Mouse (Mus musculus) frontal cortex, postnatal 25 days (tissue): ENCODE results near the gene Larp1b.
"Not testable (repeated sequence)": the region's sequence is repeated elsewhere in the genome, so short reads cannot be mapped to it uniquely, and the experiment has no call there.

Experiments
- DNase-seq, 2 experiments: peaks; one replicate each; pipeline ENCODE4 v3.0.0; 2022; ENCODE audit warnings: low spot score in 2 of 2

Gene Larp1b

DNA sequence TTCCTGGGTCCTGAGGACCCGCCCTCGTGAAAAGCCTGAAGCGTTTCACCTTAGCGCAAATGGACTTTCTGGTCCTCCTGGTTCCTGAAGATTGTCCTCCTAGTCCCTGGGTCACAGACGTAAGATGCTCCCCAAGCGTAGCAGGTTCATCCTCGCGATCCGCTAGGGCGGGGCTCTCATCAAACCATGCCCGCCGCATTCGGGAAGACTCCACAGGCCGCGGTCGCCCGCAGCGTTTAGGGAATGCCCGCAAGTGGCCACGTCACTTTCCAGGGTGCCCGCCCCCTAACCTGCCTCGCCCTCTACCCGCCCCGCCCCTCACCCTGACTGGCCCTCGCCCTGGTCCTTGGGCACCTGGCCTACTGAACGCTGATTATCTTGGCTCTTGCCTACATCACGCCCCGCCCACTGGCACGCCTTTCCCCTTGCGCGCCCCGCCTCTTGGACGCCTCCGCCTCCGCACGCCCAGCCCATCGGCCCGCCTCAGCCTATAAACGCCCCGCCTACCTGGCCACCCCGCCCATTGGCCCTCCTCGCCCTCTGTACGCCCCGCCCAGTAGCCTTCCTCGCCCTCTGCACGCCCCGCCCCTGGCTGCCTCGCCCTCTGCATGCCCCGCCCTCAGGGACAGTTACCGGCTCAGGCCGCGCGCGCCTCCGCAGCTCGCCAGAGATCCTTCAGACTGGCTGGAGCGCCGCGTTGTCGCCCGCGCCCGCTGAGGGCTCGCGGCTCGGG is at the start of gene Larp1b:
TSS of gene Larp1b (plus strand) at position 659 of the 733 bp plus-strand sequence.
- DNase-seq: peak; percentile 96 to 98

DNA sequence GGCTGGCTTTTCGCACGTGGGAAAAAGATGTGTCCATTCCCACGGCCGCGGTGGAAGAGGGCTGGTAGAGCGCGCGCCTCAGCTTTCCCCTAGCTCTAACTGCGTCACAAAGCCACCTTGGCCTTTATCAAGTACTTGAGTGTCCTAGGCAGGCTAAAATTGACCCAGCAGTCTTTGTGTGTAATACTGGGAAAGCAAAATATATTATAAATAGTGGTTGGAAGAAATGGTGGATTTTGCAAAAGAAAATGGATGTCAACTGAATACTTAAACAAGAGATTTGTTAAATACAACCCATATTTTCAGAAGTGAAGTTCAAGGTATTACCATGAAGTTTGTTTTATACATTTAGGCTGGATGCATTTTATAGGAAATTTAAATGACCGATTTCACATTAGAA is 47.2 kb upstream of the Larp1b start, which contains the start of gene 1700034I23Rik:
TSS of gene 1700034I23Rik (minus strand) at position 101 of the 400 bp plus-strand sequence.
- DNase-seq: not testable (repeated sequence)

- DNase-seq: no peak
These were observed 11.4 kb upstream of the Larp1b start for GRCm38 (mm10) chr3:40938189-40938588.

DNA sequence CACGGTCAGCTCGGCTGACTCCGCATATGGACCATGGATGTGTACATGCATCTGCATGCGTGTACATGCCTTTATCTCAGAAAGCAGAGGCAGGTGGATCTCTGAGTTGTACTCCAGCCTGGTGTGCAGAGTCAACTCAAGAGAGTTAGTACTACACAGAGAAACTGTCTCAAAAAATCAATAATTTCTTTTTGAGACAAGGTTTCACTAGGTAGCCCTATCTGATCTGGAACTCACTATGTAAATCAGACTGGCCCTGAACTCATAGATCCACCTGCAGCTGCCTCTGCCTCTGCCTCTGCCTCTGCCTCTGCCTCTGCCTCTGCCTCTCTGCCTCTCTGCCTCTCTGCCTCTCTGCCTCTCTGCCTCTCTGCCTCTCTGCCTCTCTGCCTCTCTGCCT is 11.0 kb upstream of the Larp1b start:
- DNase-seq: no peak

- DNase-seq: no peak
These were observed 10.6 kb upstream of the Larp1b start for GRCm38 (mm10) chr3:40939019-40939418.

- peak in 1 of 2 experiments; percentile 11 for DNase-seq
These were observed 424 bp downstream of the Larp1b start for GRCm38 (mm10) chr3:40949903-40950600.

GRCm38 (mm10) chr3:40950601-40951201 is 1.1 kb downstream of the Larp1b start:
- DNase-seq: peak; percentile 17 to 20

- DNase-seq: no peak
These were observed 1.7 kb downstream of the Larp1b start for GRCm38 (mm10) chr3:40951365-40951764.

DNA sequence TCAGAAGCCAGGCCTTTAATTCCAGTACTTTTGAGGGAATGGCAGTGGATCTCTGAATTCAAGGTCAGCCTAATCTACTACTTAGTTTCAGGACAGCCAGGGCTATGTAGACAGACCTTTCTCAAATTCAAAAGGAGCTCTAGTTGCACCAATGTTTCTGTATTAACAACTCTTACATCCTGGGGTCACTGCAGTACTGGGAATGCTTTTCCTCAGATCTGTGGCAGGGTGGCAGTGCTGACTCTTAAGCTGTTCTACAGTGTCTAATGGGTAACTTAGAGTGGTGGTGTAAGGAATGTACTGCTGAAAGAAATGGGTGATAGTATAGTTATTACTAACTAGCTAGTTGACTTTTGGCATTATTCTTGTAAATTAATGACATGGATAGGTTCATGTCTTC is 3.0 kb downstream of the Larp1b start:
- no peak for DNase-seq

DNA sequence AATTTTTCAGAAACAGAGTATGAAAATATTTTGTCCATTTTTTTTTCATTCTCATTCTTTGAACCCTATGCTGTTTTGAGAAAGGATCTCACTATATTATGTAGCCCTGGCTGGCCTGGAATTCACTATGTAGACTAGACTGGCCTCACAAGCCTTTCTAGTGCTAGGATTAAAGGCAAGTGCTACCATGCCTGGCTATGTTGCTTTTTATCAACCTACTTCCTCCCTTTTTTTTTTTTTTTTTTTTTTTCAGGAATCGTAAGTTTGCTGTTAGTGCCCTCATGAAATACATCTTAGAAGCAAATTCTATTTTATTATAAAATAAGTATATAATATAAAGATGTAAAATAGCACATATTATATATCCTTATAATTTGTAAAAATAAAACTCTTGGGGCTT is 5.2 kb downstream of the Larp1b start:
- DNase-seq: no peak

- no peak for DNase-seq
These were observed 9.2 kb downstream of the Larp1b start for GRCm38 (mm10) chr3:40958831-40959230.

DNA sequence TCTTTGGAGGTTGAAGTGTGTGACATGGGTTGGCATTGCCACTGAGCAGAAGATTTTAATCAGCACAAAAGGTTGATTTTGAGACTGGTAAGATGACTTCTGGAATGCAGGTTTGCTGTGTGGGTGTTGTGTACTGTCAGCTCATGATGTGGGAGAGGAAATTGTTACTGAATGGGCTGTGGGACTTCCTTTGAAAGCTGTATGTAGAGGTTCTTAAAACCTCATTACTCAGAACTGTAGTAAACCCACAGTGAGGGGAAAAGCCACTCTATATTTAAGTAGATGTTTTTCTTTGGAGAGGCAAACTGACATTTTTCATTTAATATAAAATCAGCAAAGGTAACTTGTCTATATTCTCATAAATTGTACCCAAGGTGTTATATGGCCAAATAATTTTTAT is 31.1 kb downstream of the Larp1b start:
- DNase-seq: no peak

DNA sequence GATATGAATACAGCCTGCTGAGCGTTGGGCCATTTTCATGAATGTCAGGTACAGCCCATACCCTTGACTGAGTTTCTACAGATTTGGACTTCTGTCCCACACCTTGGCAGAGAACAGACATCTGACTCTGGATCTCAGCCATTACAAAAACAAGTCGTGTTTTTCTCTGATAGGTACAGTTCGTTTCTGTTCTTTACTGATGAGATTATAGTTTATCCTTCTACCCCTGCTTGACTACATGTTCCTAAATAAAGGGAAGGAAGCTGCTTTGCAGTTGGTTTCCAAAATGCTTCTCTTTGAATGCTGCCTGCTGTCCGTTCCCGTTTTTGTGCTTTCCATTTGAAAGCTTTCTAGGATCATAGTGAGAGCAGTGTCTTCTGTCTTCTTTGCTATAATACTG is 37.9 kb downstream of the Larp1b start:
- no peak for DNase-seq

- DNase-seq: no peak
These were observed 39.1 kb downstream of the Larp1b start for GRCm38 (mm10) chr3:40988722-40989121.

DNA sequence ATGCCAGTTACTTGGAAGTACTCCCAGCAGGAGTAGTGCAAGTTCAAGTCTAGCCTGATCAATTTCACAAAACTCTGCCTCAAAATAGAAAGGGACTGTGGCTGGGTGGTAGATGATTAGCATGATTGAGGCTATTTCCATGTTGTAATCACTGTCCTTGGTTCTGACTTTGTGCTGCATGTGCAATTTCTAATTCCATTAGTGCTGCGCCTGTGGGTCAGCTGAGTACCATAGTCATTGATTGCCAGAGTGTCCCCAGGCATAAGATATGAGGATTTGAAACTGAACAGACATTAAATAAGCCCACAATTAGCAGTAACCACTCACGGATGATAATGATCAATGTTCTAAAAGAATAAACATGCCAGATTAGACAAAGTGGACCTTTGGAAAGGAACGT is 41.9 kb downstream of the Larp1b start:
- DNase-seq: no peak

DNA sequence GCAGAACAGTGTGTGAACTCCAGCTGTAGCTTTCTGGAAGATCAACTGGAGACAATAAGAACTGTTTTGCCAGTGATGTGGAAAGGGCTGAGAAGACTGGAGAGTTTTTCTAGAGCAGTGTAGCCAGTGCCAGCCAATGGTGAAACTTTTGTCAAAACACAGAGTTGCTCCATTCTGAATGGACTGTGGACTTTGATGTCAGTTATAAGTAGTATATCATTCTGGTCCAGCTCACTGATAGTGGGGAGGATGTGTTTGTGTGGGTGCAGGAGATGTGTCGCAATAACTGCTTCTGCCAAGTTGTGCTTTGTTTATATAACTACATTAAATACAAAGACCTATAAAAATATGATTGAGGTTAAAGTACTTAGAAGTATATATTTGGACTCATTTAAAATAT is 45.5 kb downstream of the Larp1b start:
- no peak for DNase-seq

DNA sequence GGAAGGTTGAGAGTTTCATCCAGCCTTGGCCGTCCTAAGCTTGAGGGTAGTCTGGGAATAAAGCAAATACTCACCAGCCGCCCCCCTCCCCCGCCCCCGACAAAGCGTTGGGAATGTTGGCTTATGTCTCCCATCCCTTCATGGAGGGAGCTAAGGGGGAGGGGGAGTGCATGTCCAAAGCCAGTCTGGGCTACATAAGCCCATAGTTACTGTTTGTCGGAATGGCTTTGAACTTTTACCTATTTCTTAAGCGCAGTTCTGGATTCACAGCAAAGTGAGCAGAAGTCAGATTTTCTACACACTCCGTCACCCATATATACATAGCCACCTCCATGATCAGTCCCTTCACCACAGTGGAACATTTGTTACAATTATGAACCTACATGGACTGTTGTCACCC is 59.7 kb downstream of the Larp1b start:
- no peak for DNase-seq

- no peak for DNase-seq
These were observed 60.4 kb downstream of the Larp1b start for GRCm38 (mm10) chr3:41009990-41010389.

DNA sequence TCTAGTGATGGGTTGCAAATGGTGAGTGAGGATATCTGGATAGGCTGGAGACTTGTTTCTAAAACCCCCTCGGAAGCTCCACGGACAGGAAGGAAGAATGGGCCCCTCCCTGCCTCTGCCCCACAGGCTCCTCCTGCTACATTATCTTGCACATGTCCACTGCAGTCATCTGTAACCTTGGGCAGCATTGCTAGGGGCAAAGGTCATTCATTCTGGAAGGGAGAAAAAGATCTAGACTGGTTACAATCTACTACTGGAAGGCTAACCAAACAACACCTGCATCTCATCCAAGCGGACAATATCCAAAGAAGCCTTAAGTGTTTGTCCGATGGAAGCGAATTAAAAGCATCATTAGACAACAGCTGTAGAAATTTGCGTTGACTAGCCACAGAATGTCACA is 61.1 kb downstream of the Larp1b start:
- no peak for DNase-seq

GRCm38 (mm10) chr3:41012451-41012850 is 62.8 kb downstream of the Larp1b start:
- DNase-seq: no peak

GRCm38 (mm10) chr3:41014946-41015345 is 65.3 kb downstream of the Larp1b start:
- no peak for DNase-seq

DNA sequence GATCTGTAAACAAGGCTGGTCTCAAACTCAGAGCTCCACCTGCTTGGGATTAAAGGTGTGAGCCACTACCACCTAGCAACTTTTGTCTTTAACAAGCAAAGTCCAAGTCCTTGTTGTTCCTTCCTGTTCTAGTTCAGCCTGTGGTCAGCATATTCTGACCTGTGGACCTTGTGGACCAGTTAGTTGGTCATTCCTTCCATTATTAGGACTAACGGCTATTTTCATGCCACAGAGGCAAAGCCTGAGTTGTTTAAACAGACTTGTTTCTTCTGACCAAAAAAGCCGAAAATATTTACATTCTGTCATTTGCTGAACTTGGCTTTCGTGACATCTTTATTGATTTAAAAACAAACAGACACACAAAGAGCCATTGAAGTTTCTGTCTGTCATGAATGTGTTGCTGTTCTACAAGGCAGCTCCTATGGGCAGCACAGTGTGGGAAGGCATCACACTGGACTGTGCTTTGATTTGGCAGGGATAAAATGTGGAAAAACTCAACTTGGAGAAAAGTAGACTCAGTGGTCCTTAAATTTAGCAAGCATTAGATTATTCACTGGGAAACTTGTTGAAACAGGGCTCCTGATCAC is 68.5 kb downstream of the Larp1b start:
- no peak for DNase-seq
